Mouse (Mus musculus) splenic B cell, adult 2 months (primary cell): ENCODE measurements around the gene Aagab.

Experiments used
- DNase-seq: peaks from one replicate; pipeline ENCODE4 v3.0.0-alpha.2; 2011; ENCODE audit warnings: low read depth, low spot score
- H3K27me3 ChIP-seq: 2 replicates; pipeline ENCODE4 v1.6.1; 2012; ENCODE audit warnings: mild to moderate bottlenecking, low read length, moderate library complexity, mixed read lengths; ENCODE audit not compliant: control insufficient read depth, poor library complexity, insufficient read depth, severe bottlenecking
- H3K36me3 ChIP-seq: 2 replicates; pipeline ENCODE4 v1.6.1; 2012; ENCODE audit warnings: mild to moderate bottlenecking, low read length, moderate library complexity, mixed read lengths; ENCODE audit not compliant: control insufficient read depth, poor library complexity, insufficient read depth, severe bottlenecking

Aagab gene

GRCm38 (mm10) chr9:63687413-63688015 lies 85.1 kb downstream of the Aagab start:
- no peak for DNase-seq
- no peaks in the 10 kb centered on the region for H3K27me3 ChIP-seq
- H3K36me3 ChIP-seq: no peaks in the 10 kb centered on the region

GRCm38 (mm10) chr9:63690511-63690910 lies 88.1 kb downstream of the Aagab start:
- no peak for DNase-seq
- Histone ChIP-seq H3K36me3 (no peaks in the 10 kb centered on the region), H3K27me3 (no peaks in the 10 kb centered on the region)

DNA sequence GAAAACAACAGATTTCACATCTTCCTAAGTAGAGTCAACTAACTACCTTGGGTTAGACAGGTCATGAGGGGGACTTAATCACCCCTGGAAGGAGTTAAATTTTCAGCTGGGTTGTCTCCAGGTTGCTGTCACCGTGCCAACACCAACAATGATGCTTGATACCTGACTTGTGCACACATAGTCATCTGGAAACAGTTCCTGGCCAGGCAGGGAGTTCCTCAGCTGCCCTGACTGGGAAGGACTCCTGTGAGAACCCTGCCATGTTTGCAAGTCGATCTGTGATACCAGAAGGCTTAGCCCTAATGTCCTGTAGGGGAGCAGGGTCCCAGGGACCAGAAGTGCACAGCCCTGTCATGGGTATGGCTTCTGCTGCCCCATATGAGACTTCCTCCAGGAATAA lies 89.5 kb downstream of the Aagab start:
- DNase-seq: no peak
- H3K36me3 ChIP-seq: no peaks in the 10 kb centered on the region

More for the DNA sequence above, 89.5 kb downstream of the Aagab start:
- no peaks in the 10 kb centered on the region for H3K27me3 ChIP-seq
